Mouse (Mus musculus): ENCODE results near the gene Cldn1.

Cldn1 gene

DNA sequence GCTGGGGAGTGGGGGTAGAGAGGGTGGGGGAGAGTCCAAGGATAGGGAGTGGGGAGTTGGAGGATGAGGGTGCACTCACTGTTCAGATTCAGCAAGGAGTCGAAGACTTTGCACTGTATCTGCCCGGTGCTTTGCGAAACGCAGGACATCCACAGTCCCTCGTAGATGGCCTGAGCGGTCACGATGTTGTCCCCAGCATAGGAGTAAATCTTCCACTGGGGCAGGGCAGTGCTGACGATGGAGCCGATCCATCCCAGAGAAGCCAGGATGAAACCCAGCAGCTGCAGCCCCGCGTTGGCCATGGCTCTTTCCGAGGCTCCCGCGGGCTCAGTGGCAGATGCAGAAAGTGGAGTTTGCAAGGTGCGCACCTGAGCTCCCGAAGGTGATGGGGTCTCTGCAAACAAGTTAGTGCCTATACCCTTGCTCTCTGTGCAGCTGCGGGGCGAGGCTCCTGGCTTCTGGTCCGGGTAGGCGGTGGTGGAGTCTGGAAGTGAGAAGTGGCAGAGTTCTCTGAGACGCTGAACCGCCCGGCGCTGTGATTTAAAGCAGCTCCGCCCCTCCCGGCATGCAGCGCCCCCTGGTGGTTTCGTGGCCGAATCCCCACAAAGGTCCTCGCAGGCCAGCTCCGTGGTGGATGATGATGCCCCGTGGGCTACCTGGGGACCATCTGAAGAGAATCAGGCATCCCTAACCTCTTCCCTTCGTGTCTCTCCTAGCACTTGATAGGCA, at the start of gene Cldn1:
TSS of gene Cldn1 (minus strand) at position 517 of the 729 bp plus-strand sequence.
- CTCF ChIA-PET: no interaction called here

DNA sequence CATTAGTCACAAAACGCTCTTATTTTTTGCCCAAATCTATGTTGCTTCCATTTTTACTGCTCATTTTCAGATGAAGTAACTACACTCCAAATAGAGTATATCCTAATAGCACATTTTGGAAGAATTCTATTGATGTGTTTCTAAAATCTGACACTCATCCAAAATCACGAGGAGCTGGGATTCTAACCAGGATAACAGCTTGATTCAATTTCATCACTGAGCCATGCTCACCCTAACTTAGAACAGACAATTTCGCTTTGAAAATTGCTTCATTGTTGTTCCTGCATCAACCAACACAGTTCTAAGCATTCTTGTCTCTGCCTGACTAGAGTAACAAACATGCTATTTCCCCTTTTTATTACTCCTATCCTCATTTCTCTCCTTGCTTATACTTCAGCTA, 47.0 kb upstream of the Cldn1 start:
- CTCF ChIA-PET: no interaction called here

DNA sequence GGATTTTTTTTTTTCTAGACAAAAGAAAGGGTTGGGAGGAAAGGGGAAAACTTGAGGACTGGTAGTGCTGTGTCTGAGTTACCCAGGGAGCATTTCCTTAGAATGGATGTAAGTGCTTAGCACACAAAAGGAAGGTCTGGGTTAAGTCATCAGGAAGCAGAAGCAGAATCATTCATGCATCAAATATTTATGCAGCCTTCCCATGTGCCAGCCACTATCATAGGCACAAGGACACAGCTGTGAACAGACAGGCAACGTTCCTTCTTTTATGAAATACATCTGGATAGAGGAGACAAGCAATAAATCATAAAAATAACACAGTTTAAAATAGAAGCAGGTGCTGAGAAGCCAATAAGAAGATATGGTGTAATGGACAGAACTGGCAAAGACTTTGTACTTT, 32.4 kb upstream of the Cldn1 start:
- CTCF ChIA-PET: no interaction called here

DNA sequence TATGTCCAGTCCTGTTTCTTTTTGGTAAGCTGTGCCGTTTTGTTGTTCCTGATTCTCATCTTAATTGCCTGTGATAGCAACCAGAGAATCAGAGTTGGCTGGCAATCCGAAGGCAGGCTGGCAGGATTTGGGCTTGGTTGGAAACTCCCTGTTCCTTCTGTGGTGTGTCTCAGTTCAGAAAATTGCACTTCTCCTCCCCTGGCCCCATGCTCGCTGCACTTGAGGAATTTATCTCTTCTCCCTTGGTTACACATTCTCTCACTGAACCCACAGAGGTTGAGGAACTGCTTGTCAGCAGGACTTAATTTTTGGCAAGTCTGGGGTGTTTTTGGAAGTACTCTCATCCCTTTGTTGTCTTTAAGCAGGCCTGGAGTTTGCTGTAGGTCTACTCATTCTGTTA, 29.3 kb upstream of the Cldn1 start:
- CTCF ChIA-PET: no interaction called here

DNA sequence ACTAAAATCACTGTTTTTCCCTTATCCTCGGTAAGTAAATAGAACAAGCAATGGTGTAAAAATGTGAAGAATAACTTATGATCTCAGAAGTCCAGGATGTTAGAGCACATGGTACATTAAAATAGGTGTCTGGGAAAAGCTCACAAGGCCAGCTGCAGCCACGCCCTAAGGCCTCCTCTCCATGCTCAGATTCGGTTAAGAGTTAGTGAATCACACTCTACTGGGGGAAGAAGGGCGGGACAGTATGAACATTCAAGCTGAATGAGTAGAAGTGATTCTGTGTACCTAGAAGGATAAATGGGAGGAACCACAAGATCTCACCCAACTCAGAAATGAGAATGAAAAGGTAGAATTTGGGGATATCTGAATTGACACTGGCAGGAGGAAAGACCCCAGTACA, 28.9 kb upstream of the Cldn1 start:
- CTCF ChIA-PET: no interaction called here

DNA sequence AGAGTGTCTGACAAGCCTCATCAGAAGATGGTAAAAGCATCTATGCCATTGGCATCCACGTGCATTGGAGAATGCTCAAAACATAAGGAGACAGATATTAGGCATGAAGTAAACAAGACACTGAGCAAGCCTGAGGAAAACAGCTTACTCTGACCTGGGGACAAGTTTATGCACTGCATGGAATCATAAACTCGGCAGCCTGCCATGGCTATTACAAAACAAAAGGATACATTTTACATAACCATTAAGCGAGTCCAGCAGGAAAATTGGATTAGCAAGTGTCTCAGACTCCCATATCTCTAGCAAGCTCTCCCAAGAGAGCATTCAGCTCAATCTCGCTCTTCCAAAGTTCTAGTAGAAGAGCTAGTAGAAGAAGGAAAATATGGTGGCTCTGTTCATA, 19.3 kb upstream of the Cldn1 start:
- CTCF ChIA-PET: no interaction called here

DNA sequence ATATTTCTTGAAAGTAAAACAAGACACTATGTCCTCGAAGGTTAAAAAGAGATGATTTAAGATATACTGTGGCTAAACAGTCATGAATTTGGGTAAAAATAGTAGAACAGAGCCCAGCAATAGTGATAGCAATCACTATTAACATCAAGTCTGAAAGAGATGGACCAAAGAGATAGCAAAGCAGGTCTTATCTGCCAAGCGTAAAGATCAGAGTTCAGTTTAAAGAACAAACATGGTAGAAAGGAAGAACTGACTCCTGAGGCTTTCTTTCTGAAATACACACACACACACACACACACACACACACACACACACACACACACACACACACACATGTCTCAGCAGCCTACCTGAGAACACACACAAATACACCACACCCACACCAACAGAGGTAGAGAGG, 14.5 kb upstream of the Cldn1 start:
- CTCF ChIA-PET: no interaction called here

DNA sequence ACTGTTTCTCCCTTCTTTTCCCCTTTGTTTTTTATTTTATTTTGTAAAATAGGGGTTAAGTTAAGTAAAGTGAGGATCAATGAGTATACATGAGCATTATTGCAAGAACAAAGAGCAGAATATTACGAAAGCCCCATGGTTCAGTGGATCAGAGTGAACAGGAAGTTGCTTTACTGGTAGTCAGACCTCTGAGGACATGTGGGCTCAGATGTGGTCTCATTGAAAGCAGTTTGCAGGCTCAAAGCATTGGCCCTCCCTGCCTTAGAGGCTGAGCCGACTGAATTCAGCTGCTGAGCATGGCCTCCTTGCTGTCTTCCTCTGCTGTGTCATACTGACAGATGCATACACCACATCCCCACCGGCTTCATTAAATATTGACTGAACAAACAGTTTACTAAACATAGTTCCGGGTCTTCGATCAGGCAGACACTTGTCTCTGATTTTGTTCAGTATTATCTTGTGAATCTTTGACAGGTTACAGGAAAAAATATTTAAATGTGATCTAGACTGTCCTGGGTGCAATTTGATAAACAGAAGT, 12.5 kb upstream of the Cldn1 start:
- CTCF ChIA-PET: no interaction called here

DNA sequence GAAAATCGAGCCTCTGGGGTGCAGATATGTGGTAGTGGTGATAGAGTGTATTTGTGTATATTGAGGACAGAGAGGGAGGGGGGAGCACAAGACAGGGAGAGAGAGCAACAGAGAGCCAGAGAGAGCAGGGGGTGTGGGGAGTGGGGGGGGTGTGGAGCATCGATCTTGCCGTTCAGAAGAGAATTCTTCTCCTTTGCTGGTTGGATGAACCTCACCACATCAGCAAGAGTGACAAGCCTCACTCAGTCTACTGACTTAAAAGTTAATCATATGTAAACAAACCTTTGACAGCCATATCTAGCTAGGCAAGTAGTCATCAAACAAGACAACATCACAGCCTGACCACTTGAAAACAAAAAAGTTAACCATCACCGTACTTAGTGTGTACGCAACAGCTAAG, 5.5 kb upstream of the Cldn1 start:
- CTCF ChIA-PET: no interaction called here

DNA sequence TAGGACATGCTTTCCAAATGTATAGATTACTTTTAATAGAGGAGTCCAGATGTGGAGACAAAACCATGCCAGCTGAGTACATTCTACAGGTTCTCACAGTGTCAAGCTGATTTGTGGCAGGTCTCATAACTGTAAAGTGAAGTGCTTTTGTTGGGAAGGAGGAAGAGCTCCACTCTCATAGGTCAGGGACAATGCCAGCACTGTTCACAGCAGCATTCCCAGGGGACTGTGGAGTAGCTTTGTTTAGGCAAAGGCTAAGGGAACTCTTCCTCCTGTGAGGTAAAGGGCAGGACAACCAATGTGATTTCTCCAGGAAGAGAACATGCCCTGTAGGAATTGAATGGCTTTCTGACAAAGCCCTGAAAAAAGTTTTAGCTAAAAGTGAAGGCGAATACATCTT, 1.5 kb downstream of the Cldn1 start:
- CTCF ChIA-PET: no interaction called here

DNA sequence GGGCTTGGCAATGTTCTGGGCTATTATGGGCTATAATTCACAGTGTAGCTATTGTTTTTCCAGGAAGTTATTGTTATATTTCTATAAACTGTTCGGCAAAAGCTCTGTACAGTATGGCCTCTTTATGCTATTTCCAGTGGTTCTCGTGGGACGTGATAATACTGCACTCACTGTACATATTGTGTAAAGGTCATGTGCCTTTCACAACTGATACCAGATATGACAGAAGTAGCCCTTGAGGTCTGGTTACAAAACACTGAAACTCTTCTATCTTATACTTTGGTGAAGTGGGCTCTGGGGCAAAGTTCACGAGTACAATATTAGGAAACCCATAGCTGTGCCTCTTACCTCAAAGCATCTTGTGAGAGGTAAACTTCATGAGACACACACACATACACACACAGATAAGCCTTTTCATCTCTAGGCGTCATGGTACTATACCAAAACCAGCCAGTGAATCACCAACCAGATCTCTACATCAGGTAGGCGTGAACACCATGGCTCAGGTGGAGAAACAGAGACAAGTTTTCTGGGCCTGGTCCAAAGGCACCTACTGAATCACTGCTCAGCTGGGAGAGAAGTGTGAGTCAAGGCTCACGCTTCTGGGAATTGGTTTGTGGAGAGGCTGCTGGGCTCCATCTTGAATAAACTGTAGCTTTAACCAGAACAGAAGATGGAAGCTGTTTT, 2.5 kb downstream of the Cldn1 start:
- CTCF ChIA-PET: no interaction called here

DNA sequence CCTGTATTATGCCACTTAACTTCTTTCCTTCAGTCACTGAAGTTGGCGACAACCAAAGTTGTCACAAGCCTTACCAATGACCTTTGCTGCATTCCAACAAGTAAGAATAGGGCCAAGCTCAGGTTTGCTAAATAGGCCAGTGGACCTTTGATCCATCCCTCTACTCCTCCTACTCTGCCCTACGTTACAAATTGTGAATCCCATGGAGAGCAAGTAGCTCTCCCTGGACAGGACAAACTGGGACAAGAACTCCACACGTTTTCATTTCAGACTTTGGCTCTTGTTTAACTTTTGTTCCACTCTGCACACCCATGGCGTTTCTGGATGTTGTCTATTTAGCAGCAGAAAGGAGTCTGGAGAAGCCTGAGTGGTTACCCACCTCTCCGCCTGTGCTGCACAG, 3.5 kb downstream of the Cldn1 start:
- CTCF ChIA-PET: no interaction called here

DNA sequence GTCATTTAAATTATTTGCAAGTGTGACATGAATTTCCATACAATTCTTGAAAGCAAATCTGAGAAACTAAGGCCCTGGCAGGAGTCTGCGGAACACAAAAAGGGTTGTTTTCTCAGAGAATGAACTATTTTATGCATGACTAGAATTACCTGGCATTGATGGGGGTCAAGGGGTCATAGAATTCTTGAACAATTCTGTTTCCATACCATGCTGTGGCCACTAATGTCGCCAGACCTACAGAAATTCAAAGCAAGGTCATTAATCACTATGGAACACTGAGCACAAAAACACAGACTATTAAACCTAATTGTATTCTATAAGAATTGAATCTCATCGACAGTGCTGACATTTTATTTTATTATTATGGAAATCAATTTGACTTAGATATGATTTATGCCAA, 10.9 kb downstream of the Cldn1 start:
- CTCF ChIA-PET: no interaction called here

DNA sequence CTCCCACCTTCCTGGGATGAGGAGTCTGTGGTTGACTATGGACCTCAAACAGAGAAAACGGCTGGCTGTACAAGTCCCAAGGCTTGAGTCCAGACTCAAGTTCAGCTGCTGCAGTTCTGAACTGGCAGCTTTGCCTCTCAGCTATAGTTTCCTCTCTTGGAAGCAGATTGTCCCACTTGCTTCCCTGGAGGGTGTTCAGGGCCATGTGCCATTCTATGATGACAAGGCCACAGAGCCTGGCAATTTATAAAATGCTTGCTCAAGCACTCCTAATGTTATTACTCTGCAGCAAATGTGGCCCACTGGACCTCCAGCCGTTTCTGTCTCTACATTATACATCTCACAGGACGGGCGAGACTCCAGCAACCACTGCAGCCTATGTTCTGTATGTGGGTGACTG, 12.0 kb downstream of the Cldn1 start:
- CTCF ChIA-PET: no interaction called here

DNA sequence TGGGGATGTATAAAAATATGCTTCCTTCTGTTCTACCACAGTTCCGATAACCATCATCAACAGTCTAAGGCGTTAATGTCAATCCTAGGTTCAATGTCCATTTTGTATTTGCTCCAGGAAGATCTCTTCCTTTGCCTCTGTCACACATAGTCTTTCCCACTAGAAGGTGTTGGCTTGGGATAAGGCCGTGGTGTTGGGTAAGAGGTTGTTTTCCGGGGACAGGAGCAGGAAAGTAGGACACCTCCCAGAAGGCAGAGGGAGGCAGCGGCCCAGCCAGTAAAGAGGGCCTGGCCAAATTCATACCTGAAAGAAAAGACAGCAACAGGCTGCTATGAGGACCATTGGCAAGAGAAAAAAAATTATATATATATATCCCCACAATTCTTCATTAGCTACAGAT, 12.7 kb downstream of the Cldn1 start:
- CTCF ChIA-PET: no interaction called here

DNA sequence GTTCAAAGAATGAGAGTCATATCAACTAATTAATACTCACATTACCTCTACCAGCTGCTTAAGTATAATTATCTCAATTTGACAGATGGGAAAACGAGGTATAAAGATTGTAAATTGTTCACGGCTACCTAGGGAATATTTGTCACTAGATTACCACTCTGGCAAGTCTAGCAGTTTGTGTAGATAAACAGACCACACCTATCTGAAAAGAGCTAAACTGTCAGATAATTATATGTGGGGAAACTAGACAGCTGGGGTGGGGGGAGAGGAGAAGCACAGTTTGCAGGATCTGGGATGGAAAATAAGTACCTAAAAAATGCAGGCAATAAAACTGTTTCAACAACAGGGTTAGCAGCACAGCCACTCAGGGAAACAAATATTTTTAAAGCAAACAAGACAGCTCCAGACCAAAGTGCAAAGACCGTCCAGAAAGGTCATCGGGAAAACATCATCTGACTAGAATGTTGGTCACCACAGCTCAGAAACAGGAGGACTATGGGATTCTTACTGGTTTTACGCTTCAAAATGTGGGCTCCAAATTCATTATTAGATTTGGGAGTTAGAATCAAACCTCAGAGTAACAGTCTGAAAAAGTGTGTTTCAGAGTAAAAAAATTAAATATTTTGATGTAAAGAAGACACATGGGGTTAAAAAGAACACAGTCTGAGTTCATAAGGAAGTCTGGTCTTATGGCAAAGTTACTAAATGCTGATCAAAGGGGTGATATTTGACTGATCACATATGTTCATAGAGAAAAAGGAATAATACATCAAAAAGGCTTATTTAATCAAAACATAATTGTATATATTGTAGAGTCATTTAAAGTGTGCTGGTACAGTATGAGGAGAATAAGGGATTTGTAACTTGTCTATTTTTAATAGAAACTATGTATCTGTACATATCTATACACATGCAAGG, 13.5 kb downstream of the Cldn1 start:
- CTCF ChIA-PET: no interaction called here

DNA sequence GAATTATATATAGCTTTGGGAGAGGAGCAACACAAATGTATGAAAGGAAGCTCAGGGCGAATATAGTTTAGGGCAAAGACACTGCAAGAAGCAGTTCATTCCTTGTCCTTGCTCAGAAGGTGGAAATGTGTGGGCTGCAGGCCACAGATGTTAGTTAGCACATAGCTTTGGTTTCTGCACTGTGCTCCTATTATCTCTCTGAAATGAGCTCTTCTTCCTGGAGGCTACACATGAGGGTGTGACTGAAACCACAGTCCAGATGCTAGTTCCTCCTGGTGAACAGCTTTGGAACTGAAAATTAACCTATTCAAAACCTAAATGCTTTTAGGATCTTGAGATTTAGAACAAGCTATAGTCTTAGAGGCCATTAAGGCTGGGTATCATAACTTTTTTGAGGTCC, 16.1 kb downstream of the Cldn1 start:
- CTCF ChIA-PET: no interaction called here

DNA sequence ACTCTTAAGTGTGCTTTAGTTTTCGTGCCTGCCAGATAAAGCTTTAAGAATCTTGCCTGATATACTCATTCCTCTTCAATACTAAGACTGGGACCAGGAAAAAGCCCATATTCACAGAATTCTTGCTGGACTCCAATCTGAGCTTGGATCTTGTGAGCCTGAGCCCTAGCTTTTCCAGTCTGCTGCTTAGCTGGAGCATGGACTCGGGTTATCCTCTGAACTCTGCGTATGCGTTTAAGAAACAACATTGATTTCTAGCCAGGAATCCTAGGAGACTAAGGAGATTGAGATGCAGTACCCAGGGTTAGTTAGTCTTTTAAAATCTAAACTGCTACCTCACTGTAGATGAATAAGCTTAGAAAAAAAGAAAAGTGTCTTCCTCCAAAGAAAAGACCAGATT, 20.9 kb downstream of the Cldn1 start:
- CTCF ChIA-PET: no interaction called here

DNA sequence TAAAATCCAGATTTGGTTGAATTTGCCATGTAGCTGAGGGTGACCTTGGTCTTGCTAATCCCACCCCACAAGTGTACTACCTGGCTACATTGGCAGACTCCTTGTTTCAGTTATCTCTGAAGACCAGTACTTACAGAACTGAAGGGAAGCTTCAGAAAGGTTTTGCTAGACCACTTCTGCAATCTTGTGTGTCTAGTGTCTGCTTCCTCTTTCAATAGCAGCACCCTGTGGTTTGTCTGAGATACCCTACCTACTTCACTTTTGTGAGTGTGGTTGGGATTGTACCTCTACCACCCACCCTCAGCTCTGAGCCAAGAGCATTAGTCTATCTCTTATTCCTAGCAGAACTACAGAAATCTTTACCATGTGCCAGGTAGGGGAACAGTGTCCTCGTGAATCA, 22.8 kb downstream of the Cldn1 start:
- CTCF ChIA-PET: no interaction called here

DNA sequence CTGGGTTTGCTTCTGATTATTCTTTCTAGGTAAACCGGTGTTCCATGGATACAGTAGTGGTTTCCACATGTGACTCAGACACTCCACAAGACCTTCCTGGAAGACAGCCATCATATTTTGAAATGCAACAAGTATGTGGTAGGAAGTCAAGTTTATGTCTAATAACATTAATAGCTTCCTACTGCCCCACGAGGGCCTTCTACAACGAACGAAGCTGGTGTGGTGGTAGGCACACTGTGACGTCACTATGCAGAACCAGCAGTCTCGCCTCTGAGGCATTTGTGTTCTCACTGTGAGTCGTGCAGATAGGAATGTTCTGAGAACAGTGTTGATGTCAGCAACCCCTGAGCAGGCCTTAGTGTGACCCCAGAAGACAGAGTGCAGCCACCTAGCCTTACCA, 55.4 kb downstream of the Cldn1 start:
- CTCF ChIA-PET: no interaction called here

DNA sequence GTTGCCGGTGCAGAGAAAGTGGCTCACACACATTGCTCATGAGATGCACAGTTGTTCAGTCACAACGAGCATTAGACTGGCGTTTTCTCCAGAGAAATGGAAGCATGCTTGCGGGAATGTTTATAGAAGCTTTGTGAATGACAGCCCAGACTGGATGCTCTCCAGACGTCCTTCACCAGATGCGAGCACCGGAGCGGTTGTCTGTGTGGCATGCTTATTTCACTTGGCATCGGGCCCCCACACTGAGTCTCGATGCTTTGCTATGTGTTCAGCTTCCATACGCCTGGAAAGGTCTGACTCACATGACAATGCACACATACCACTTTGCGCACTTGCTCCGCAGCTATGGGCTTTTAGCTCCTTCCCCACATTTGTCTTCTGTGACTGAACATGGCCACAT, 56.8 kb downstream of the Cldn1 start:
- CTCF ChIA-PET: no interaction called here

DNA sequence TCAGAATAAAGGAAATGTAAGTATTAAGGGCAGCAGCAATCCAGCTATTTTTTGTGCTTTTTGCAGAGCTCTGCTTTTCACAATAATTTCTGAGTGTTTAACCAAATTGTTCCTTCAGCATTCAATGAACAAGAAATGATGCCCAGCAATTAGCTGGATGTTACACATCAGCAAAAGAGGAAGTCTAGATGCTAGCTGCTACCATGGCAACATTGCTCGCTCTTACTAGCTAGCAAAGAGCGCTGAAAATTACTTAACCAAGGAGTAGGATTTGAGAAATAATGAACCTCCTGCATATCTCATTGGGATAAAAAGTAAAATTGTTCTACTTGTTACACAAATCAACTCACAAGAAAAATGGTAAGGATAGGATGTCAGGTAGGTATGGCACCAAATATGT, 62.2 kb downstream of the Cldn1 start:
- CTCF ChIA-PET: no interaction called here
